Comparison of ENCODE assay signal across 22 mouse cellular contexts in the genomic region with DNA sequence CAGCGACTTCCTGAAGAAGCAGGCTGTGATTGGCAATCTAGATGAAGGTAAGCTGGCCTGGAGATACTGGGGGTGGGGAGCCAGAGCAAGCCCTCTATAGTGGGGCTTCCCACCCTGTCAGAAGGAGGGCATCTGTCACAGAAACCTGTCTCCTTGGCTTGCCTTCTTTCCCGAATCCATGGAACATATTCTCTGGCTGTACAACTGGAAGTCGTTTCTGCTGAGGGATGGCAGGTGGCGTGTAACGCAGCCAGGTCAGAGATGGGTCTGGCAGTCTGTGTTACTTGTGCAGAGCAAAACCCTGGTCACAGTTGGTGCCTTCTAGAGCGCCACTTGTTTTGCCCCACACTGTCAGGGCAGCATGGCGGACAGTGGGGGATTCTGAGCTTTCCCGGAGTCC. TPM values are rescaled to one million over a fixed set of nuclear protein-coding genes. Genes with fewer than 3 reads are reported as not detected.
DNase-seq lines count a peak whose midpoint lies in the region; ATAC-seq and TF ChIP-seq lines count a peak whose summit lies in the region.
"Had no signal": no experiment of that assay in that cellular context is flagged by ENCODE, and none has a peak within 500 bp of the region (broad histone marks: within the 10 kb centered on the region; RNA-seq: fewer than 3 reads in every experiment).

No protein-coding gene starts in this region.

- no peak for TF ChIP-seq CTCF in olfactory bulb, adult 2 months (IDR thresholded peaks at IDR 0.05; ENCODE audit: insufficient read depth, low read depth, low read length)

- no peak for TF ChIP-seq POLR2A in olfactory bulb, adult 2 months (IDR thresholded peaks at IDR 0.05; ENCODE audit: insufficient read depth, low read depth, low read length)

- no peak overlapping the region for H3K4me2 ChIP-seq in forebrain, embryonic 12.5 days
- H3K4me2 ChIP-seq in midbrain, embryonic 14.5 days (ENCODE audit: low read length), result no peak overlapping the region
- H3K4me2 ChIP-seq: embryonic facial prominence, embryonic 13.5 days; heart, embryonic 15.5 days; midbrain, embryonic 12.5 days; stomach, embryonic 15.5 days had no signal

- peak overlapping the region; percentile 30 for H3K27ac ChIP-seq in forebrain, embryonic 10.5 days
- H3K27ac ChIP-seq in forebrain, embryonic 12.5 days, result no peak overlapping the region
- H3K27ac ChIP-seq in midbrain, embryonic 10.5 days (replicated peaks), result peak overlapping the region; percentile 46; the same call in 1 of the 2 replicates
- H3K27ac ChIP-seq in midbrain, embryonic 14.5 days (replicated peaks; ENCODE audit: low read depth, low read length), result no peak overlapping the region
- peak overlapping the region; percentile 85; the same call in 1 of the 2 replicates for H3K27ac ChIP-seq in olfactory bulb, adult 2 months (ENCODE audit: insufficient read depth, low read depth, low read length)
- H3K27ac ChIP-seq: embryonic facial prominence, embryonic 13.5 days; heart, embryonic 15.5 days; midbrain, embryonic 12.5 days; stomach, embryonic 15.5 days had no signal

- peaks cover 22% of the 10 kb centered on the region; the same call in 1 of the 2 replicates for H3K27me3 ChIP-seq in forebrain, embryonic 10.5 days (ENCODE audit: poor library complexity, severe bottlenecking)
- H3K27me3 ChIP-seq in forebrain, embryonic 12.5 days, result peaks cover 6% of the 10 kb centered on the region; the same call in 1 of the 2 replicates
- peaks cover 13% of the 10 kb centered on the region; the same call in 1 of the 2 replicates for H3K27me3 ChIP-seq in midbrain, embryonic 10.5 days (ENCODE audit: low read depth, poor library complexity, severe bottlenecking)
- H3K27me3 ChIP-seq in midbrain, embryonic 14.5 days (ENCODE audit: control insufficient read depth, insufficient read depth, low read length), result no peaks in the 10 kb centered on the region
- H3K27me3 ChIP-seq: heart, embryonic 15.5 days; stomach, embryonic 15.5 days had no signal

- intact Hi-C loops in gastrocnemius, postnatal 14 days (cut with DNase I; ENCODE audit: low total_unique reads), result no loop called here

- DNase-seq in forebrain, embryonic 10.5 days (ENCODE audit: extremely low spot score, low spot score), result no peak
- DNase-seq in midbrain, embryonic 10.5 days (ENCODE audit: low spot score), result no peak
- no peak for DNase-seq in midbrain, embryonic 14.5 days
- peak; percentile 70 to 71 for DNase-seq in cerebellum, postnatal 36 days
- DNase-seq in right cerebral cortex, postnatal 36 days (ENCODE audit: low spot score in 2 of 2), result no peak
- DNase-seq in gastrocnemius, postnatal 14 days, result no peak
- DNase-seq: heart, adult 18-20 months; kidney, adult 18-20 months; kidney, postnatal 10 days; liver; liver, postnatal 0 days; lung, postnatal 4 days had no signal

- no peaks in the 10 kb centered on the region for H3K9me3 ChIP-seq in forebrain, embryonic 10.5 days
- H3K9me3 ChIP-seq in forebrain, embryonic 12.5 days, result no peaks in the 10 kb centered on the region
- H3K9me3 ChIP-seq in midbrain, embryonic 10.5 days (replicated peaks), result no peaks in the 10 kb centered on the region
- H3K9me3 ChIP-seq in midbrain, embryonic 14.5 days (ENCODE audit: control insufficient read depth, low read length), result no peaks in the 10 kb centered on the region
- H3K9me3 ChIP-seq: embryonic facial prominence, embryonic 13.5 days; heart, embryonic 15.5 days; midbrain, embryonic 12.5 days; stomach, embryonic 15.5 days had no signal

- no peak overlapping the region for H3K4me3 ChIP-seq in forebrain, embryonic 10.5 days
- H3K4me3 ChIP-seq in forebrain, embryonic 12.5 days (replicated peaks), result no peak overlapping the region
- H3K4me3 ChIP-seq in midbrain, embryonic 10.5 days, result no peak overlapping the region
- no peak overlapping the region for H3K4me3 ChIP-seq in midbrain, embryonic 14.5 days (replicated peaks; ENCODE audit: low read depth, low read length)
- H3K4me3 ChIP-seq in olfactory bulb, adult 2 months (ENCODE audit: insufficient read depth, low read depth, low read length), result no peak overlapping the region
- H3K4me3 ChIP-seq: embryonic facial prominence, embryonic 13.5 days; heart, embryonic 15.5 days; midbrain, embryonic 12.5 days; myocyte; stomach, embryonic 15.5 days had no signal

- no peak for ATAC-seq in forebrain, embryonic 12.5 days (ENCODE audit: low FRiP score)
- no peak for ATAC-seq in midbrain, embryonic 14.5 days (ENCODE audit: low FRiP score, low TSS enrichment)
- ATAC-seq: liver, postnatal 0 days had no signal

- 90% methylated on average over 8 of the region's 8 CpGs for WGBS in forebrain, embryonic 10.5 days
- 88% methylated on average over 8 of the region's 8 CpGs for WGBS in forebrain, embryonic 12.5 days
- WGBS in midbrain, embryonic 10.5 days, result 88% methylated on average over 8 of the region's 8 CpGs
- WGBS in midbrain, embryonic 14.5 days, result 85% methylated on average over 8 of the region's 8 CpGs
- 76% methylated on average over 8 of the region's 8 CpGs for WGBS in olfactory bulb, adult 2 months

- H3K4me1 ChIP-seq in forebrain, embryonic 10.5 days, result peaks cover 51% of the 10 kb centered on the region
- peaks cover 15% of the 10 kb centered on the region; the same call in 1 of the 2 replicates for H3K4me1 ChIP-seq in forebrain, embryonic 12.5 days
- H3K4me1 ChIP-seq in midbrain, embryonic 10.5 days, result peaks cover 62% of the 10 kb centered on the region
- no peaks in the 10 kb centered on the region for H3K4me1 ChIP-seq in midbrain, embryonic 14.5 days (ENCODE audit: control insufficient read depth, insufficient read depth, low read length)
- peaks cover 44% of the 10 kb centered on the region for H3K4me1 ChIP-seq in olfactory bulb, adult 2 months (ENCODE audit: control insufficient read depth, insufficient read depth, low read length)
- H3K4me1 ChIP-seq: stomach, embryonic 15.5 days had no signal

- no peaks in the 10 kb centered on the region for H3K36me3 ChIP-seq in forebrain, embryonic 10.5 days (replicated peaks)
- no peaks in the 10 kb centered on the region for H3K36me3 ChIP-seq in forebrain, embryonic 12.5 days (replicated peaks)
- H3K36me3 ChIP-seq in midbrain, embryonic 10.5 days, result no peaks in the 10 kb centered on the region
- peaks cover 23% of the 10 kb centered on the region; the same call in 1 of the 2 replicates for H3K36me3 ChIP-seq in midbrain, embryonic 14.5 days (ENCODE audit: control insufficient read depth, insufficient read depth, low read length)
- H3K36me3 ChIP-seq: embryonic facial prominence, embryonic 13.5 days; heart, embryonic 15.5 days; midbrain, embryonic 12.5 days; stomach, embryonic 15.5 days had no signal

- no peak overlapping the region for H3K9ac ChIP-seq in forebrain, embryonic 12.5 days
- no peak overlapping the region for H3K9ac ChIP-seq in midbrain, embryonic 14.5 days (replicated peaks; ENCODE audit: low read length)
- H3K9ac ChIP-seq: embryonic facial prominence, embryonic 13.5 days; heart, embryonic 15.5 days; liver, postnatal 0 days; midbrain, embryonic 12.5 days; stomach, embryonic 15.5 days had no signal

RNA-seq across cellular contexts. Expression of a gene that starts 16.9 kb away (rescaled TPM):
- polyA plus RNA-seq in forebrain, embryonic 10.5 days (2016; fragmentation: Nextera tagmentation; extraction: Ambion mirVana), result 2.0 TPM in 2 replicates
- 2.5 and 3.2 TPM in 2 replicates for polyA plus RNA-seq in forebrain, embryonic 12.5 days (2016; fragmentation: Nextera tagmentation; extraction: Ambion mirVana)
- 2.6 and 3.3 TPM in 2 replicates for polyA plus RNA-seq in midbrain, embryonic 10.5 days (2016; fragmentation: Nextera tagmentation; extraction: Ambion mirVana)
- 0.92 and 1.8 TPM in 2 replicates for polyA plus RNA-seq in midbrain, embryonic 14.5 days (2014; fragmentation: Nextera tagmentation; extraction: Ambion mirVana)
- polyA plus RNA-seq in olfactory bulb, adult 2 months (2012; ENCODE audit: insufficient read depth, insufficient read length, low replicate concordance, missing spikeins), result not detected in 2 replicates
- total RNA-seq in gastrocnemius, postnatal 14 days (2021), result not detected
- total RNA-seq: gastrocnemius, adult 18-20 months; neutrophil, adult 5-6 weeks had no signal
- polyA plus RNA-seq: liver, postnatal 0 days; myocyte; spleen, adult 2 months had no signal

RNA-seq across cellular contexts. Expression of a gene that starts 46.4 kb away (rescaled TPM):
- polyA plus RNA-seq in forebrain, embryonic 10.5 days (2016; fragmentation: Nextera tagmentation; extraction: Ambion mirVana), result 3.4 and 3.8 TPM in 2 replicates
- 12.9 and 14.1 TPM in 2 replicates for polyA plus RNA-seq in forebrain, embryonic 12.5 days (2016; fragmentation: Nextera tagmentation; extraction: Ambion mirVana)
- polyA plus RNA-seq in midbrain, embryonic 10.5 days (2016; fragmentation: Nextera tagmentation; extraction: Ambion mirVana), result 5.8 and 11.0 TPM in 2 replicates
- 35.5 and 38.8 TPM in 2 replicates for polyA plus RNA-seq in midbrain, embryonic 14.5 days (2014; fragmentation: Nextera tagmentation; extraction: Ambion mirVana)
- polyA plus RNA-seq in olfactory bulb, adult 2 months (2012; ENCODE audit: insufficient read depth, insufficient read length, low replicate concordance, missing spikeins), result 253 and 540 TPM in 2 replicates
- 10 to 100 TPM; 16.7 to 20.3 TPM for total RNA-seq in gastrocnemius, postnatal 14 days (2021)

RNA-seq across cellular contexts. Expression of a gene that starts 59.1 kb away (rescaled TPM):
- 28.3 and 30.2 TPM in 2 replicates for polyA plus RNA-seq in forebrain, embryonic 10.5 days (2016; fragmentation: Nextera tagmentation; extraction: Ambion mirVana)
- 30.4 and 31.0 TPM in 2 replicates for polyA plus RNA-seq in forebrain, embryonic 12.5 days (2016; fragmentation: Nextera tagmentation; extraction: Ambion mirVana)
- polyA plus RNA-seq in midbrain, embryonic 10.5 days (2016; fragmentation: Nextera tagmentation; extraction: Ambion mirVana), result 34.5 and 38.4 TPM in 2 replicates
- 22.3 and 26.7 TPM in 2 replicates for polyA plus RNA-seq in midbrain, embryonic 14.5 days (2014; fragmentation: Nextera tagmentation; extraction: Ambion mirVana)
- not detected in 2 replicates for polyA plus RNA-seq in olfactory bulb, adult 2 months (2012; ENCODE audit: insufficient read depth, insufficient read length, low replicate concordance, missing spikeins)
- total RNA-seq in gastrocnemius, postnatal 14 days (2021), result 10 to 100 TPM; 21.0 to 21.2 TPM

Comparison
In these comparisons a context has a peak if more than half of its experiments do, and no peak if none do; other contexts are left out.
1. H3K27ac ChIP-seq: peak in forebrain, embryonic 10.5 days (single experiment), midbrain, embryonic 10.5 days (single experiment) and olfactory bulb, adult 2 months (single experiment); none in forebrain, embryonic 12.5 days (single experiment) and midbrain, embryonic 14.5 days (single experiment).
2. DNase-seq: peak in cerebellum, postnatal 36 days (2 of 2); none in forebrain, embryonic 10.5 days (single experiment), midbrain, embryonic 10.5 days (single experiment), midbrain, embryonic 14.5 days (single experiment), right cerebral cortex, postnatal 36 days (0 of 2) and gastrocnemius, postnatal 14 days (single experiment).
3. RNA of a gene that starts 59.1 kb away (polyA plus RNA-seq): 34.5 to 38.4 TPM in midbrain, embryonic 10.5 days, 30.4 to 31.0 TPM in forebrain, embryonic 12.5 days, 28.3 to 30.2 TPM in forebrain, embryonic 10.5 days and 22.3 to 26.7 TPM in midbrain, embryonic 14.5 days; not detected in olfactory bulb, adult 2 months; every median in the first group is over 10 times any median in the second.